Mouse (Mus musculus): ENCODE measurements around the gene Hist1h2bg. TPM values are rescaled to one million over a fixed set of nuclear protein-coding genes. Genes with fewer than 3 reads are reported as not detected.
"Not testable (repeated sequence)": the region's sequence is repeated elsewhere in the genome, so short reads cannot be mapped to it uniquely, and the experiment has no call there.

The Hist1h2bg gene
- polyA plus RNA-seq, 1 experiment from 2014 or later, result 12.6 TPM

DNA sequence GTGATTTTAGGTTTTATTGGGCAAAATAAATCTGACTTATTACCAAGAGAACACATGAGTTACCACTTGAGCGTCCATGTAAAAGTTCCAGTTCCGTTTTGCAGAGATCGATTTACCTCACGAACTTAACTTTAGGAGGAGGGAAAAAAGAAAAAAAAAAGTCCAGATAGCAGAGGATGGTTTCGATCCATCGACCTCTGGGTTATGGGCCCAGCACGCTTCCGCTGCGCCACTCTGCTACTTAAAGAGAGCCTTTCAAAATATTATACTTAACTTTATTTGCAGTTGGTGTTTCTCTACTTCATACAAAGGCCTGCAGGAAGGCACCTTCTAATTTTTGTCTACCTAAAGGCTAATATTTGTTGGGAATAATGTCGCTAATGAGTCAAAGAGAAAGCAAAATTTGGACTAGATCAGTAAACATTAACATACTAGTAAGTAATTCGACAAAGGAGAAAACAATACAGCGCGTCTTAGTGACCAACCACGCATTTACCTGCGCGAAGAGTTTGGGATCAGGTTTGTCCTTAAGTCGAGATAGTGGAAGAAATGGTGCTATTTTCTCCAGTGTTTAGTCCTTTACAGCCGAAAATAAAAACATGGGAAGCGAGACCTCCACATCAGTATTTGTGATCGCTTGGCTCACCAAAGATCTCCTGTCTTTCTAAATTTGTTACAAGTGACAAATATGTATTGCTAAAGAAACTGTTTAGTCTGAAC is 40.9 kb upstream of the Hist1h2bg start:
- no peak for ATAC-seq (ENCODE audit: insufficient number of reproducible peaks, insufficient read depth, low FRiP score, low read depth)

DNA sequence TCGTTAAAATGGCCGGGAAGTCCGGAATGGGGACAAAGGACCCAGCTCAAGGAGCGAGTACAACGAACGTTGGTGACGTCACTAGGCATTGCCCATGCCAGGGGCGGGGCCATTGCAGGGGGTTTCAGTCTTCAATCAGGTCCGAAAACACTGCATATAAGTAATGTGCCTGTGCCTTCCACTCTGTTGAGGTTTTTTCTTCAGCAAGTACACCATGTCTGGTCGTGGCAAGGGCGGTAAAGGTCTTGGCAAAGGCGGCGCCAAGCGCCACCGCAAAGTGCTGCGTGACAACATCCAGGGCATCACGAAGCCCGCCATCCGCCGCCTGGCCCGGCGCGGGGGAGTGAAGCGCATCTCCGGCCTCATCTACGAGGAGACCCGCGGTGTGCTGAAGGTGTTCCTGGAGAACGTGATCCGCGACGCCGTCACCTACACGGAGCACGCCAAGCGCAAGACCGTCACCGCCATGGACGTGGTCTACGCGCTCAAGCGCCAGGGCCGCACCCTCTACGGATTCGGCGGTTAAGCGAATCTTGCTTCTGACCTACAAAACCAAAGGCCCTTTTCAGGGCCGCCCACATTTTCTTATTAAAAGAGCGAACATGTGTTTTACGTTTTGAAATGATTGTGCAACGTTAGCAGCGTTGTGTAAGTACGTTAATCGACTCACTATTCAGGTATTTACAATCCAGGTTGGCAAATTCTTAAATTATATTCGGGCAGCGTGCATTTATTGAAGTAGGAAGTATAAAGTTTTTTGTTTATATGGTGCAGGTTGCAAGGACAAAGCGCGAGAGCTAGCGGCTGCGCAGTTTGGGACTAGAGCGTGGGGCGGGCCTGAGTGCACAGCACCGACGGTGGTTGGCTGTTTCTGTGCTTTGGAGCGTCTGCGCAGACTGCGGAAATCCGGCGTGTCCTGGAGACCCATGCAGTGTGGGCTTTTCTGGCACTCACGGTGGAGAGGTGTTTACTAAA is 40.0 kb upstream of the Hist1h2bg start, which contains the start of gene Hist1h4h:
Gene Hist1h4h (plus strand): TSS at position 150 of the 975 bp plus-strand sequence.
- Histone ChIP-seq H3K27ac (ENCODE audit: low read length) (peak within 1 kb of the TSS; percentile 97), H3K4me1 (ENCODE audit: control insufficient read depth, insufficient read depth, low read length) (peaks cover 5% of the 10 kb centered on the region), H3K27me3 (ENCODE audit: control insufficient read depth, insufficient read depth, low read length) (no peaks in the 10 kb centered on the region), H3K36me3 (ENCODE audit: control insufficient read depth, insufficient read depth, low read length) (no peaks in the 10 kb centered on the region), H3K9me3 (ENCODE audit: control insufficient read depth, low read depth, low read length) (no peaks in the 10 kb centered on the region), H3K9ac (replicated peaks; ENCODE audit: low read depth, low read length) (peak within 1 kb of the TSS; percentile 70), H3K4me3 (ENCODE audit: low read depth, low read length) (peak within 1 kb of the TSS; percentile 53), H3K4me2 (replicated peaks; ENCODE audit: low read depth, low read length) (peak within 1 kb of the TSS; percentile 55)
- WGBS, result under 1% methylated on average over 53 of the region's 70 CpGs
- peak; percentile 77 for ATAC-seq (ENCODE audit: insufficient number of reproducible peaks, insufficient read depth, low FRiP score, low read depth)

More for the DNA sequence above, 40.9 kb upstream of the Hist1h2bg start:
- Histone ChIP-seq H3K9ac (replicated peaks; ENCODE audit: low read depth, low read length) (peak overlapping the region; percentile 57), H3K27me3 (ENCODE audit: control insufficient read depth, insufficient read depth, low read length) (no peaks in the 10 kb centered on the region), H3K9me3 (ENCODE audit: control insufficient read depth, low read depth, low read length) (no peaks in the 10 kb centered on the region), H3K27ac (ENCODE audit: low read length) (peak overlapping the region; percentile 97), H3K4me2 (replicated peaks; ENCODE audit: low read depth, low read length) (peak overlapping the region; percentile 55), H3K4me3 (ENCODE audit: low read depth, low read length) (peak overlapping the region; percentile 53), H3K4me1 (ENCODE audit: control insufficient read depth, insufficient read depth, low read length) (peaks cover 5% of the 10 kb centered on the region), H3K36me3 (ENCODE audit: control insufficient read depth, insufficient read depth, low read length) (no peaks in the 10 kb centered on the region)
- under 1% methylated on average over 20 of the region's 20 CpGs for WGBS

DNA sequence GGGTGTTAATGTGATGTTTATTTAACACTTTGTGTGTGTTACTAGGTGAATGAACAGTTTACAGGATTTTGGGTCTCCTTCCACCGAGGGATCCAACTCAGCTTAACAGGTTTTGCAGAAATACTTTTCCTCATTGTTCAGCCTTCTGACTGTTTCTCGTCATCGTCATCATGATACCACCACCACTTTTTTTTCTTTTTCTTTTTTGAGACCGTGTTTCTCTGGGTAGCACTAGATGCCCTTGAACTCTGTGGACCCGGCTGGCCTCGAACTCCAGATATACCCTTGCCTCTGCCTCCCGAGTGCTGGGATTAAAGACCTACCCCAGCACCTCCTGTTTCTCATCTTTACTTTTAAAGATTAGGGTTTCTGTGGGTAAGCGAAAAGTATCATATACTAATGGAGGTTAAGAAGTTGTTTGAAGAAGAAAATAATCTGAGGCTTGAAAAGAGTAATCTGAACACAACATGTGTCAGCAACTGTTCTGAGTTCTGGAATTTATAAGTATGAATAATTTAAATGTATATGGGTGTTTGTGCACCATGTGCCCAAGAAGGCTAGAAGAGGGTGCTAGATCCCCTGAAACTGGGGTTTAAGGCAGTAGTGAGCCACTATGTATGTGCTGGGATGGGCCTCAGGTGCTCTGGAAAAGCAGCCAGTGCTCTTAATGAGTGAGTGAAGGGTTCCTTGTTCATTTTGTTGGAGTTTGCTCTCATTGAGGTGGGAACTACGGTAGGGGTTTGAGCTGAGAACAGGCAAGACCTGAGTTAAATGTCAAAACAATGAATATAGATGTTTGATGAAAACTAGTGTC is 38.7 kb upstream of the Hist1h2bg start:
- Histone ChIP-seq H3K9me3 (ENCODE audit: control insufficient read depth, low read depth, low read length) (no peaks in the 10 kb centered on the region), H3K27ac (ENCODE audit: low read length) (peak overlapping the region; percentile 97), H3K36me3 (ENCODE audit: control insufficient read depth, insufficient read depth, low read length) (no peaks in the 10 kb centered on the region), H3K4me2 (replicated peaks; ENCODE audit: low read depth, low read length) (peak overlapping the region; percentile 55), H3K4me3 (ENCODE audit: low read depth, low read length) (peak overlapping the region; percentile 53), H3K4me1 (ENCODE audit: control insufficient read depth, insufficient read depth, low read length) (peaks cover 11% of the 10 kb centered on the region), H3K27me3 (ENCODE audit: control insufficient read depth, insufficient read depth, low read length) (no peaks in the 10 kb centered on the region), H3K9ac (replicated peaks; ENCODE audit: low read depth, low read length) (peak overlapping the region; percentile 70)
- no peak for ATAC-seq (ENCODE audit: insufficient number of reproducible peaks, insufficient read depth, low FRiP score, low read depth)
- WGBS, result 16% methylated on average over 9 of the region's 9 CpGs

DNA sequence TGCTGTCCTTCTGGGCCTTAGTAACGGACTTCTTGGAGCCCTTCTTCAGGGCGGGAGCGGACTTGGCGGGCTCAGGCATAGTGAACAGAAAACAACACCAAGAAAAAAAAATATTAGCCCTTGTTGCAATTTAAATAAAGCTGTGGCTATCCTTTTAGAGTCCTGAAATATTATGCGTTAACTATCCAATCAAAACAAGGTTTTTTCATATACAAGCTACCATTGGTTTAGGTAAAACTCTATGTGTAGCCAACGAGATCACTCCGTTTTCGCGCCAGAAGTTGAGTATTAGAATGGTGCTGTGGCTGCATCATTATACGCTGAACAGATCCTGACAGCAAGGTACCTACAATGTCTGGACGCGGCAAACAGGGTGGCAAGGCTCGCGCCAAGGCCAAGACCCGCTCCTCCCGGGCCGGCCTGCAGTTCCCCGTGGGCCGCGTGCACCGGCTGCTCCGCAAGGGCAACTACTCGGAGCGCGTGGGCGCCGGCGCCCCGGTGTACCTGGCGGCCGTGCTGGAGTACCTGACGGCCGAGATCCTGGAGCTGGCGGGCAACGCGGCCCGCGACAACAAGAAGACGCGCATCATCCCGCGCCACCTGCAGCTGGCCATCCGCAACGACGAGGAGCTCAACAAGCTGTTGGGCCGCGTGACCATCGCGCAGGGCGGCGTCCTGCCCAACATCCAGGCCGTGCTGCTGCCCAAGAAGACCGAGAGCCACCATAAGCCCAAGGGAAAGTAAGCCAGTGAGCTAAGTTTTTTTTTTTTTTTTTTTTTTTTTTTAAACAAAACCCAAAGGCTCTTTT is 37.4 kb upstream of the Hist1h2bg start, which contains the start of gene Hist1h2af:
Gene Hist1h2af (plus strand): TSS at position 347 of the 808 bp plus-strand sequence.
- not testable (repeated sequence) for H3K9me3 ChIP-seq (ENCODE audit: control insufficient read depth, low read depth, low read length); H3K36me3 ChIP-seq (ENCODE audit: control insufficient read depth, insufficient read depth, low read length); H3K27me3 ChIP-seq (ENCODE audit: control insufficient read depth, insufficient read depth, low read length)
- Histone ChIP-seq H3K9ac (replicated peaks; ENCODE audit: low read depth, low read length) (peak within 1 kb of the TSS; percentile 70), H3K4me2 (replicated peaks; ENCODE audit: low read depth, low read length) (peak within 1 kb of the TSS; percentile 55), H3K4me1 (ENCODE audit: control insufficient read depth, insufficient read depth, low read length) (peaks cover 10% of the 10 kb centered on the region), H3K4me3 (ENCODE audit: low read depth, low read length) (peak within 1 kb of the TSS; percentile 53), H3K27ac (ENCODE audit: low read length) (peak within 1 kb of the TSS; percentile 97)
- peak; percentile 54 for ATAC-seq (ENCODE audit: insufficient number of reproducible peaks, insufficient read depth, low FRiP score, low read depth)
- under 1% methylated on average over 24 of the region's 53 CpGs for WGBS

DNA sequence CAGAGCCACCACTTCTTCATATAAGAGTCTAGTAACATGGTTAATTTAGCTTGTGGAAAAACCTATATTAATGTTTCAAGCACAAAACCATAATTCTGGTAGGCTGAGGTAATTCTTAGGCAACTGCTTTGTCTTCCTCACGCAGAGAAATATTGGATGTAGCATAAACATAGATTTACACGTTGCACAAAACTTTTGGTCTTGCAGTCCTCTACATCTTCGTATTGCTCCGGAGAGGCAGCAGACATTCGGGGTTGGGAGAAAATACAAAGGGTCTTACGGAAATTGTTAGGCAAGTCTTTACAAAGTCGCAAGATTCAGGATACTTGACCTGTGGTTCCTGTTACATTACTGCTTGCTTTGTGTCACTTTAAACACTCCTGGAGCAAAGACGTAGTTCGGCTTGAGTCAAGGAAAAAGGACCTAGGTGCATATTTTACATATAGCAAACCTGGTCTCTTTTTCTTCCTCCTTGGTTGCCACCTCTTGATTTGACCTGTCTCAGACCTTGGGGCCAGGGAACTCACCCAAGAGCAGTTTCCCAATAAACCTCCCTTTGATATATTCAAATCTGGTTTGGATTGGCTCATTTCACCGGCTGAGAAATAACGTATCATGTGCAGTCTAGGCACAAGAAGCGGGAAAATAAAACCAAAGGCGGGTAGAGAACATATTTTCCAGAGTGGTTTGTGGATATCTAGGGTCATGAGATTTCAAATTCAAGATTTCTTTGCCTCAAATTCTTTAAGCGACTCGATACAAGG is 36.6 kb upstream of the Hist1h2bg start:
- Histone ChIP-seq H3K36me3 (ENCODE audit: control insufficient read depth, insufficient read depth, low read length) (no peaks in the 10 kb centered on the region), H3K9ac (replicated peaks; ENCODE audit: low read depth, low read length) (peak overlapping the region; percentile 67), H3K4me2 (replicated peaks; ENCODE audit: low read depth, low read length) (peak overlapping the region; percentile 34), H3K4me1 (ENCODE audit: control insufficient read depth, insufficient read depth, low read length) (peaks cover 6% of the 10 kb centered on the region), H3K27ac (ENCODE audit: low read length) (peak overlapping the region; percentile 94), H3K9me3 (ENCODE audit: control insufficient read depth, low read depth, low read length) (no peaks in the 10 kb centered on the region), H3K27me3 (ENCODE audit: control insufficient read depth, insufficient read depth, low read length) (no peaks in the 10 kb centered on the region), H3K4me3 (ENCODE audit: low read depth, low read length) (peak overlapping the region; percentile 42)
- ATAC-seq (ENCODE audit: insufficient number of reproducible peaks, insufficient read depth, low FRiP score, low read depth), result no peak
- under 1% methylated on average over 15 of the region's 15 CpGs for WGBS

DNA sequence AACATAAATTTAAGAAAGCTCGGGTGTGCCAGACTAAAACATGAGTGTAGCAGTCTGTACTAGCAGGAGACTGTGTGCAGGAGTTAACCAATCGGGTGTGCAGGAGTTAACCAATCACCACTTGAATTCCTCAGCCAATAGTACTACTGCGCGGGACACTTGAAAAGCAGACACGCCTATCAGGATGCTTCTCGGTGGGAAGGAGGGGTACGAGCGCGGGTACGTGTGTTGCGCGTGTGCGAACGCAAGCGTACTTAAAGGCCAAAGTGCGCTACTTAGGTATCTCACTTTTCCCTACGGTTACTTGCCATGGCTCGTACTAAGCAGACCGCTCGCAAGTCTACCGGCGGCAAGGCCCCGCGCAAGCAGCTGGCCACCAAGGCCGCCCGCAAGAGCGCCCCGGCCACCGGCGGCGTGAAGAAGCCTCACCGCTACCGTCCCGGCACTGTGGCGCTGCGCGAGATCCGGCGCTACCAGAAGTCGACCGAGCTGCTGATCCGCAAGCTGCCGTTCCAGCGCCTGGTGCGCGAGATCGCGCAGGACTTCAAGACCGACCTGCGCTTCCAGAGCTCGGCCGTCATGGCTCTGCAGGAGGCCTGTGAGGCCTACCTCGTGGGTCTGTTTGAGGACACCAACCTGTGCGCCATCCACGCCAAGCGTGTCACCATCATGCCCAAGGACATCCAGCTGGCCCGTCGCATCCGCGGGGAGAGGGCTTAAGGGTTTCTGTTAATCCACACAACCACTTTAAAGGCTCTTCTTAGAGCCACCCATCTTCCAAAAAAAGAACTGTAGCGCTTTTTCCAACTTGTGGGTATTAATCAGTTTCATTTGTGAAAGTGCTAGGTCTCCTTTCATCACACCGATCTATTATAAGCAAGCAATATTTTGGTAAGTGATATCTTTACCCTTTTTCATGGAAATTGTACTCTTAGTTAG is 35.8 kb upstream of the Hist1h2bg start, which contains the start of gene Hist1h3g:
Gene Hist1h3g (plus strand): TSS at position 286 of the 939 bp plus-strand sequence.
- not testable (repeated sequence) for H3K9me3 ChIP-seq (ENCODE audit: control insufficient read depth, low read depth, low read length); H3K36me3 ChIP-seq (ENCODE audit: control insufficient read depth, insufficient read depth, low read length); H3K4me1 ChIP-seq (ENCODE audit: control insufficient read depth, insufficient read depth, low read length); H3K27me3 ChIP-seq (ENCODE audit: control insufficient read depth, insufficient read depth, low read length)
- under 1% methylated on average over 36 of the region's 62 CpGs for WGBS
- peak within 1 kb of the TSS; percentile 34 for H3K4me2 ChIP-seq (replicated peaks; ENCODE audit: low read depth, low read length)
- H3K27ac ChIP-seq (ENCODE audit: low read length), result peak within 1 kb of the TSS; percentile 94
- ATAC-seq (ENCODE audit: insufficient number of reproducible peaks, insufficient read depth, low FRiP score, low read depth), result peak; percentile 90
- peak within 1 kb of the TSS; percentile 67 for H3K9ac ChIP-seq (replicated peaks; ENCODE audit: low read depth, low read length)
- peak within 1 kb of the TSS; percentile 42 for H3K4me3 ChIP-seq (ENCODE audit: low read depth, low read length)

Data from stomach, embryonic 14.5 days (tissue).